Mouse (Mus musculus) heart, embryonic 11.5 days (tissue): ENCODE data around the gene Lamb3. TPM values are rescaled to one million over a fixed set of nuclear protein-coding genes. Genes with fewer than 3 reads are reported as not detected.

Experiments used
- polyA plus RNA-seq: library from polyadenylated mRNA; unstranded; fragments of >200 nt; fragmentation: Nextera tagmentation; extraction: Ambion mirVana; gene quantifications from 2 replicates; pipeline ENCODE4 v1.2.1, GENCODE M21; 2014

Lamb3 gene
- polyA plus RNA-seq, 1 experiment from 2014 or later: 0.64 TPM

Other genes with a start within 250 kb of the Lamb3 start
- 2.3 and 2.4 TPM in 2 replicates for gene Syt14, start 171.9 kb upstream of the Lamb3 start, polyA plus RNA-seq
- 5.6 and 6.9 TPM in 2 replicates for gene Diexf, start 77.4 kb upstream of the Lamb3 start, polyA plus RNA-seq
- gene Irf6, start 54.6 kb upstream of the Lamb3 start, polyA plus RNA-seq: 3.2 and 3.6 TPM in 2 replicates
- 11.9 and 14.2 TPM in 2 replicates for gene A130010J15Rik, start 39.7 kb upstream of the Lamb3 start, polyA plus RNA-seq
- 2.0 and 2.1 TPM in 2 replicates for gene Traf3ip3, start 6.0 kb upstream of the Lamb3 start, polyA plus RNA-seq
- gene Hsd11b1, start 56.4 kb downstream of the Lamb3 start, polyA plus RNA-seq: 1.6 and 2.2 TPM in 2 replicates
- gene G0s2, start 65.5 kb downstream of the Lamb3 start, polyA plus RNA-seq: 38.5 and 45.3 TPM in 2 replicates
- gene Camk1g, start 162.6 kb downstream of the Lamb3 start, polyA plus RNA-seq: 7.2 and 8.1 TPM in 2 replicates